Mouse (Mus musculus) cerebellum, adult 2 months (tissue): Measurements from ENCODE around the gene R3hdm2.

Experiments
- CTCF ChIP-seq: fragments of 200-500 bp; IDR thresholded peaks from 2 replicates; pipeline ENCODE4 v1.5.1; 2011; ENCODE audit warnings: low read depth, mild to moderate bottlenecking, control low read depth, low read length, moderate library complexity, borderline replicate concordance; ENCODE audit not compliant: insufficient read depth
- POLR2A ChIP-seq: fragments of 200-500 bp; IDR thresholded peaks from 2 replicates; pipeline ENCODE4 v1.6.1; 2011; ENCODE audit warnings: low read length, control low read depth, borderline replicate concordance; ENCODE audit not compliant: insufficient read depth

GRCm38 (mm10) chr10:127515983-127516459 is 135.9 kb downstream of the R3hdm2 start:
- TF ChIP-seq CTCF (no peak), POLR2A (no peak)
